Mouse (Mus musculus) intestine, postnatal 0 days (tissue): ENCODE results near the gene Tgm2. TPM values are rescaled to one million over a fixed set of nuclear protein-coding genes. Genes with fewer than 3 reads are reported as not detected.

Experiments
- ATAC-seq: fragments of 200-750 bp; cut with Nextera tagmentation; 2 replicates; pipeline ENCODE4 v1.8.0; 2017; ENCODE audit warnings: mild to moderate bottlenecking, moderate TSS enrichment, moderate library complexity
- H3K27ac ChIP-seq: fragments of 300-500 bp; sonication (generic); 2 replicates; pipeline ENCODE4 v1.5.1; 2014; ENCODE audit warnings: mild to moderate bottlenecking, low read depth, low read length, moderate library complexity
- H3K27me3 ChIP-seq: fragments of 300-500 bp; sonication (generic); replicated peaks from 2 replicates; pipeline ENCODE4 v1.6.1; 2014; ENCODE audit warnings: low read length, mixed read lengths; ENCODE audit not compliant: control insufficient read depth, insufficient read depth
- H3K36me3 ChIP-seq: fragments of 300-500 bp; sonication (generic); 2 replicates; pipeline ENCODE4 v1.6.1; 2014; ENCODE audit warnings: mild to moderate bottlenecking, moderate library complexity; ENCODE audit not compliant: control insufficient read depth, insufficient read depth
- H3K4me1 ChIP-seq: fragments of 300-500 bp; sonication (generic); replicated peaks from 2 replicates; pipeline ENCODE4 v1.6.1; 2014; ENCODE audit warnings: antibody characterized with exemption, low read length, mixed read lengths; ENCODE audit not compliant: control insufficient read depth, insufficient read depth
- H3K4me2 ChIP-seq: fragments of 300-500 bp; sonication (generic); replicated peaks from 2 replicates; pipeline ENCODE4 v1.6.1; 2014; ENCODE audit warnings: low read depth, mild to moderate bottlenecking, moderate library complexity
- H3K4me3 ChIP-seq: fragments of 300-500 bp; sonication (generic); 2 replicates; pipeline ENCODE4 v1.5.1; 2014; ENCODE audit warnings: low read depth, low read length
- H3K9ac ChIP-seq: fragments of 300-500 bp; sonication (generic); 2 replicates; pipeline ENCODE4 v1.6.1; 2014; ENCODE audit warnings: mild to moderate bottlenecking, low read depth, low read length
- H3K9me3 ChIP-seq: fragments of 300-500 bp; sonication (generic); 2 replicates; pipeline ENCODE4 v1.6.1; 2016; ENCODE audit warnings: mixed run types; ENCODE audit not compliant: control insufficient read depth
- CTCF ChIP-seq: sonication (generic); IDR thresholded peaks from 2 replicates; pipeline ENCODE4 v1.5.1; 2016; ENCODE audit warnings: low read depth, mild to moderate bottlenecking, control low read depth, antibody characterized with exemption, moderate library complexity
- WGBS: fragments of 180-500 bp; shearing (Covaris S2); extraction: QIAGEN DNeasy Blood & Tissue Kit; methylation state at CpG from one replicate; pipeline ENCODE4 v1.1.7; 2014; 5-methylcytosine and 5-hydroxymethylcytosine counted together
- polyA plus RNA-seq: library from polyadenylated mRNA; unstranded; fragments of >200 nt; fragmentation: Nextera tagmentation; extraction: Ambion mirVana; gene quantifications from 2 replicates; pipeline ENCODE4 v1.2.1, GENCODE M21; 2015

Tgm2 gene
- polyA plus RNA-seq, 1 experiment from 2014 or later = 40.0 TPM

DNA sequence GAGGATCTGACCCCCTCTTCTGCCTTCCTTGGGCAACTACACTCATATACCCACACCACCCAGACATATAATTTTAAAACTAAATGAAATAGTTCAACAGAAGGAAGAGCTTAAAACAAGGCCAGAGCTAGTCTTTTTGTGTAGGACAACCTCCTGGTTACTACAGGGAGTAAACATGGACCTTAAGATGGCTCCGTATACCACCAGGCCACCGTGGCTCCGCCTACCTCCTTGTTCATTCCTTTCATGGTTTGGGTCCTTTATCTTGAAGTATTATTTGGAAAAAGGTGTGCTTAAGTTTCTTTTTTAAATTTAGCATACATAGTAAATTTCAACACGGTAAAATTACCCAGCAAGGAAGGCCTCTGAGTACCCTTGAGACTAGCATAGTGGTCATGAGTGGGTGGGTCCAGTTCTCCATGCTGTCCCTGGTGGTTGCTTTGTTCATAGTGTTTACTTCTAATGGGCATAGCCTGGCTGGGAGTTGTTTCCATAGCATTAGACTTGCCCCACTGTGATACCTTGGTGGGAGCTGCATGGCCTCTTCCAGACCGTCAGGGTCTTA, 78.9 kb downstream of the Tgm2 start:
- Histone ChIP-seq H3K9ac (no peak overlapping the region), H3K4me1 (peaks cover 11% of the 10 kb centered on the region), H3K27ac (no peak overlapping the region), H3K4me3 (no peak overlapping the region), H3K9me3 (no peaks in the 10 kb centered on the region), H3K27me3 (no peaks in the 10 kb centered on the region), H3K4me2 (no peak overlapping the region), H3K36me3 (peaks cover 36% of the 10 kb centered on the region)
- ATAC-seq = no peak
- WGBS = 93% methylated on average over 5 of the region's 5 CpGs
- no peak for TF ChIP-seq CTCF

DNA sequence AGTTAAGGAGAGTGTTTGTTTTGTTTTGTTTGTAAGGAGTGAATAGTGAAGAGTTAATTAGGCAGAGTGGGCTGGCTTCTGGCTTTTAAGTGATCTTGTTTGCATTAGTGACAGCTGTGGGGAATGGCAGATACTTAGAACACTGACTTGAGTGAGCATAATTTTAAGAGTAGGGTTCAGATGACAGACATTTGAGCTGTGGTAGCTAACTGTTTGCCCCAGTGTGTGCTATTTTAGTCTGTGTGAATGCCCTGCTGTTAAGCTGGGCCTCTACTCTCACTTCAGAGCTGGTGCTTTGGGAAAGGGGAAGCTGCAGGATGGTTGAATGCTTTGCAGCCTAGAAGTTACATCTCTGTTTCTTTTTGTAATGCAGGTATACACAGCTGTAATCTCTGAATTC, 79.8 kb downstream of the Tgm2 start:
- Histone ChIP-seq H3K4me2 (no peak overlapping the region), H3K27ac (no peak overlapping the region), H3K27me3 (no peaks in the 10 kb centered on the region), H3K4me1 (peaks cover 5% of the 10 kb centered on the region; the same call in 1 of the 2 replicates), H3K4me3 (no peak overlapping the region), H3K9ac (no peak overlapping the region), H3K36me3 (peaks cover 39% of the 10 kb centered on the region), H3K9me3 (no peaks in the 10 kb centered on the region)
- TF ChIP-seq CTCF = no peak
- ATAC-seq = no peak

Other genes starting within 250 kb of the Tgm2 start
- 0.75 and 0.90 TPM in 2 replicates for gene Vstm2l, start 231.8 kb downstream of the Tgm2 start, polyA plus RNA-seq
- 5.1 and 5.4 TPM in 2 replicates for gene Tti1, start 118.0 kb downstream of the Tgm2 start, polyA plus RNA-seq
- gene Rprd1b, start 117.9 kb downstream of the Tgm2 start, polyA plus RNA-seq = 17.1 and 19.8 TPM in 2 replicates
- 0.76 and 0.82 TPM in 2 replicates for gene D630003M21Rik, start 82.8 kb upstream of the Tgm2 start, polyA plus RNA-seq
- not detected in 2 replicates for gene Bpi, start 111.7 kb upstream of the Tgm2 start, polyA plus RNA-seq
- 4.9 and 6.2 TPM in 2 replicates for gene Lbp, start 160.1 kb upstream of the Tgm2 start, polyA plus RNA-seq
- gene Snhg11, start 229.2 kb upstream of the Tgm2 start, polyA plus RNA-seq = 1.9 and 3.0 TPM in 2 replicates